Mouse (Mus musculus) lung, embryonic 14.5 days (tissue): ENCODE measurements around the gene Acvr2a. TPM values are rescaled to one million over a fixed set of nuclear protein-coding genes. Genes with fewer than 3 reads are reported as not detected.
A peak's percentile ranks its signal among the peaks of the same experiment; 100 is the strongest.
"Not testable (repeated sequence)": the region's sequence is repeated elsewhere in the genome, so short reads cannot be mapped to it uniquely, and the experiment has no call there.

ENCODE experiments used
- ATAC-seq: fragments of 200-750 bp; cut with Nextera tagmentation; 2 replicates; pipeline ENCODE4 v1.8.0; 2017; ENCODE audit warnings: mild to moderate bottlenecking, moderate TSS enrichment, moderate library complexity; ENCODE audit not compliant: insufficient read depth
- DNase-seq: peaks from one replicate; pipeline ENCODE4 v3.0.0-alpha.2; 2015
- H3K27ac ChIP-seq: fragments of 300-500 bp; sonication (generic); 2 replicates; pipeline ENCODE4 v1.5.1; 2014; ENCODE audit warnings: low read depth, mild to moderate bottlenecking, moderate library complexity
- H3K27me3 ChIP-seq: fragments of 300-500 bp; sonication (generic); 2 replicates; pipeline ENCODE4 v1.6.1; 2014; ENCODE audit warnings: low read length, control low read depth; ENCODE audit not compliant: insufficient read depth
- H3K36me3 ChIP-seq: fragments of 300-500 bp; sonication (generic); 2 replicates; pipeline ENCODE4 v1.6.1; 2014; ENCODE audit warnings: control low read depth; ENCODE audit not compliant: insufficient read depth
- H3K4me1 ChIP-seq: fragments of 300-500 bp; sonication (generic); 2 replicates; pipeline ENCODE4 v1.6.1; 2014; ENCODE audit warnings: antibody characterized with exemption, control low read depth; ENCODE audit not compliant: insufficient read depth
- H3K4me2 ChIP-seq: fragments of 300-500 bp; sonication (generic); 2 replicates; pipeline ENCODE4 v1.6.1; 2014; ENCODE audit warnings: mild to moderate bottlenecking
- H3K4me3 ChIP-seq: fragments of 300-500 bp; sonication (generic); 2 replicates; pipeline ENCODE4 v1.5.1; 2014; ENCODE audit warnings: low read depth, low read length
- H3K9ac ChIP-seq: fragments of 300-500 bp; sonication (generic); 2 replicates; pipeline ENCODE4 v1.6.1; 2014
- H3K9me3 ChIP-seq: fragments of 300-500 bp; sonication (generic); 2 replicates; pipeline ENCODE4 v1.6.1; 2016; ENCODE audit warnings: low read depth, low read length, control low read depth
- CTCF ChIP-seq: IDR thresholded peaks from 2 replicates; pipeline ENCODE4 v1.5.1; 2016; ENCODE audit warnings: antibody characterized with exemption, low read depth
- WGBS: fragments of 180-500 bp; shearing (Covaris S2); extraction: QIAGEN DNeasy Blood & Tissue Kit; methylation state at CpG from one replicate; pipeline ENCODE4 v1.1.7; 2014; 5-methylcytosine and 5-hydroxymethylcytosine counted together
- polyA plus RNA-seq: library from polyadenylated mRNA; unstranded; fragments of >200 nt; fragmentation: Nextera tagmentation; extraction: Ambion mirVana; gene quantifications from 2 replicates; pipeline ENCODE4 v1.2.1, GENCODE M21; 2014

The Acvr2a gene
- polyA plus RNA-seq, 1 experiment from 2014 or later: 23.6 TPM

DNA sequence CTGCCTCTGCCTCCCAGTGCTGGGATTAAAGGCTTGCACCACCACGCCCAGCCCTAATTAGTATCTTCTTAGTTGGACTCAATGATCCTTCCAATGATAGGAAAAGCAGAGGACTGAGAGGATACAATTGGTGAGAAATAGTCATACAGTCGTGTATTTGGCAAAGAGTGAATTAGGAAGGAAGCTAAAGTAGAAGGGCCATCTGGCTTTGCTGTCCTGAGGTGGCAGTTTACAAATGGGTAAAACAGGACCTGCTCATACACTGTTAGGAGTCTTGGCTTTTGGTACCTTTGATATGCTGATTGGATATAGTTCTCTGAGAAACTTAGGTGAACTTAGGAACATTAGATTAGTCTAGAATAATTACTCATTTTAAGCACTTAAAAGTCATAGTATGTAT is 16.6 kb downstream of the Acvr2a start:
- H3K9ac ChIP-seq: no peak overlapping the region
- no peak overlapping the region for H3K4me2 ChIP-seq
- no peaks in the 10 kb centered on the region for H3K27me3 ChIP-seq
- H3K36me3 ChIP-seq: no peaks in the 10 kb centered on the region
- TF ChIP-seq CTCF: no peak
- DNase-seq (no peak), ATAC-seq (no peak)
- no peak overlapping the region for H3K4me3 ChIP-seq
- 79% methylated on average over 2 of the region's 2 CpGs for WGBS
- no peak overlapping the region for H3K27ac ChIP-seq
- H3K9me3 ChIP-seq: no peaks in the 10 kb centered on the region
- no peaks in the 10 kb centered on the region for H3K4me1 ChIP-seq

DNA sequence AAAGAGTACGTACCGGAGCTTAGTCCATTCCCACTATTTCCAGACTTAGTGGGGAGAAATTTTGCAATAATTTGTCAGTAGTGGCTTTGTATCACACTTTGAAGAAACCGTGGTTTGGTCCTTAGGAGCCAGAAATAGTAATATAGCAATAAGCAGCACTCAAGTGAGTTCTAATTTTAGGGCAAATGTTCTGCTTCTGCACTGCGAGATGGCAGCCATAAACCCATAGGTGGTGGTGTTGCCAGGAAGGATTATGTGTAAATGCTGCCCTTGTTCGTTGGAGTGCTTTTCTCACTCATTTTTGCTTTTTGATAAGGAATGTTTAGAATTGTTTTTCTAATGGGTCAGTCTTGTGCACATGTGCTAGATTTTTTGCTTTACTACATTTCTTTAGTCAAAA is 18.4 kb downstream of the Acvr2a start:
- WGBS: 65% methylated on average over 5 of the region's 5 CpGs

DNA sequence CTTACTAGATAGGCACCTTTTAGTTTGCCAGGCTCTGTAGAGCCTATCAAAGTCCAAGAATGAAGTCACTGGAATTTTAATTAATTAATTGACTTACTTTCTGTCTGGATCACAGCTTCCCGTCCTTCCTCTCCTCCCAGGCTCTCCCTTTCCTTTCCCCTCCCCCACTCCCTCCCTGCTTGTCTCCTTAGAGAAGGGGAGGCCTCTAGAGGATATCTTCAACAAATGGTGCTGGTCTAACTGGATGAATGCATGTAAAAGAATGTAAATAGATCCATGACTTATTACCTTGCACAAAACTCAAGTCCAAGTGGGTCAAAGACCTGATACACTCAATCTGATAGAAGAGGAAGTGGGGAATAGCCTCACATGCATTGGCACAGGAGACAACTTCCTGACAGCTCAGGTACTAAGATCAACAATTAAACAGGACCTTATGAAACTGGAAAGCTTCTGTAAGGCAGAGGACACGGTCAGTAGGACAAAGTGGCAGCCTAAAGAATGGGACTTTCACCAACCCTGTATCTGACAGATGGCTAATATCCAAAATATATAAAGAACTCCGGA is 20.1 kb downstream of the Acvr2a start:
- no peak overlapping the region for H3K4me2 ChIP-seq
- no peaks in the 10 kb centered on the region for H3K9me3 ChIP-seq
- H3K27ac ChIP-seq: no peak overlapping the region
- H3K36me3 ChIP-seq: no peaks in the 10 kb centered on the region
- ATAC-seq (no peak), DNase-seq (no peak)
- WGBS: 64% methylated on average over 3 of the region's 3 CpGs
- TF ChIP-seq CTCF: no peak
- H3K4me3 ChIP-seq: no peak overlapping the region
- H3K4me1 ChIP-seq: no peaks in the 10 kb centered on the region
- no peak overlapping the region for H3K9ac ChIP-seq
- H3K27me3 ChIP-seq: no peaks in the 10 kb centered on the region

More for the DNA sequence above, 18.4 kb downstream of the Acvr2a start:
- no peak for ATAC-seq
- Histone ChIP-seq H3K27ac (no peak overlapping the region), H3K9ac (no peak overlapping the region), H3K9me3 (no peaks in the 10 kb centered on the region), H3K36me3 (no peaks in the 10 kb centered on the region), H3K4me2 (no peak overlapping the region), H3K27me3 (no peaks in the 10 kb centered on the region), H3K4me1 (no peaks in the 10 kb centered on the region), H3K4me3 (no peak overlapping the region)
- TF ChIP-seq CTCF: no peak
- no peak for DNase-seq

GRCm38 (mm10) chr2:48841611-48842470 is 27.9 kb downstream of the Acvr2a start:
- Histone ChIP-seq H3K36me3 (no peaks in the 10 kb centered on the region), H3K4me3 (no peak overlapping the region), H3K27me3 (no peaks in the 10 kb centered on the region), H3K4me1 (no peaks in the 10 kb centered on the region), H3K9ac (no peak overlapping the region), H3K9me3 (no peaks in the 10 kb centered on the region), H3K4me2 (no peak overlapping the region), H3K27ac (no peak overlapping the region)
- 64% methylated on average over 3 of the region's 3 CpGs for WGBS
- no peak for ATAC-seq
- DNase-seq: no peak
- TF ChIP-seq CTCF: no peak

- Histone ChIP-seq H3K27ac (no peak overlapping the region), H3K4me1 (no peaks in the 10 kb centered on the region), H3K9me3 (no peaks in the 10 kb centered on the region), H3K9ac (no peak overlapping the region), H3K4me3 (no peak overlapping the region), H3K36me3 (no peaks in the 10 kb centered on the region), H3K4me2 (no peak overlapping the region), H3K27me3 (no peaks in the 10 kb centered on the region)
- ATAC-seq (no peak), DNase-seq (peak; percentile 33)
- 45% methylated on average over 2 of the region's 2 CpGs for WGBS
- no peak for TF ChIP-seq CTCF
Observed at GRCm38 (mm10) chr2:48846689-48847398, 32.9 kb downstream of the Acvr2a start.

- 92% methylated on average over 6 of the region's 6 CpGs for WGBS
- H3K9ac ChIP-seq, H3K27me3 ChIP-seq, H3K9me3 ChIP-seq, H3K27ac ChIP-seq, ATAC-seq, H3K4me1 ChIP-seq, H3K4me2 ChIP-seq, H3K4me3 ChIP-seq, H3K36me3 ChIP-seq, DNase-seq: not testable (repeated sequence)
Observed at GRCm38 (mm10) chr2:48865596-48865995, 51.7 kb downstream of the Acvr2a start.

DNA sequence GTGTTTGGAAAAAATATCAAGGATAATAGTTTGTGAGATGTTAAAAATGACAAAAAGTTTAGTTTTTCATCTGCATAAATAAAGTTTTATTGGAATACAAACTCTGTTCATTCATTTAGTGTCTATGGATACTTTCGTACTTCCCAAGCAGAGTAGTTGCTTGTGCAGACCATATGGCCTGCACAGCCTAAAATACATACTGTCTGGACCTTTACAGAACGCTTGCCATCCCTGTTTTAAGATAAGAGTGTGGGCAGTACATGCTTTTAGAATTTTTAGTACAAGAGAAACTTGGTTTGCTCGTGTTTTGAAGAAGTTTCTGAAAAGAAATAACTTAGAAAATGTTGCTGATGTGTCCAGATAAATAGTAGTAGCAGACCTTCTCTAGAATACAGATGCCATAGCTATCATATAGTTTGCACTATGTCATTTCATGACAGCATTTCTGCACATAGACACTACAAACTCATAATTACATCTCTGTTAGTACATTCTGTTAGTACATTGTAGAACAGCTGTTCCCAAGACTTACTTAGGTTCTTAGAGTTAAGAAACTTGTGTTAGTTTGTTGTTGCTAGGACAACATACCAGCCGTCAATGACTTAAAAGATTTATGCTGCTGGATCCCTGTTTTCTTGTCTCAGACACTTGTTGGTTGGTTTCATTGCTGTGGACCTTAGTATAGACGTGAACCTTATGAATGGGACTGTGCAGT is 54.4 kb downstream of the Acvr2a start:
- no peak for TF ChIP-seq CTCF
- Histone ChIP-seq H3K27ac (no peak overlapping the region), H3K9ac (no peak overlapping the region), H3K4me3 (no peak overlapping the region), H3K4me2 (no peak overlapping the region), H3K4me1 (no peaks in the 10 kb centered on the region), H3K36me3 (no peaks in the 10 kb centered on the region), H3K9me3 (no peaks in the 10 kb centered on the region), H3K27me3 (no peaks in the 10 kb centered on the region)
- 65% methylated on average over 5 of the region's 5 CpGs for WGBS
- ATAC-seq (no peak), DNase-seq (no peak)
